Mouse (Mus musculus) urinary bladder, adult 2 months (tissue): Measurements from ENCODE around the gene Macrod1. TPM values are rescaled to one million over a fixed set of nuclear protein-coding genes. Genes with fewer than 3 reads are reported as not detected.

Experiments
- DNase-seq: peaks from one replicate; pipeline ENCODE4 v3.0.0; 2022; ENCODE audit warnings: low spot score
- polyA plus RNA-seq: library from polyadenylated mRNA; depleted of rRNA; stranded (reverse); fragments of >200 nt; gene quantifications from 2 replicates; pipeline ENCODE4 v1.2.3, GENCODE M21; 2012

The Macrod1 gene
- polyA plus RNA-seq, 1 experiment: 23.7 TPM

DNA sequence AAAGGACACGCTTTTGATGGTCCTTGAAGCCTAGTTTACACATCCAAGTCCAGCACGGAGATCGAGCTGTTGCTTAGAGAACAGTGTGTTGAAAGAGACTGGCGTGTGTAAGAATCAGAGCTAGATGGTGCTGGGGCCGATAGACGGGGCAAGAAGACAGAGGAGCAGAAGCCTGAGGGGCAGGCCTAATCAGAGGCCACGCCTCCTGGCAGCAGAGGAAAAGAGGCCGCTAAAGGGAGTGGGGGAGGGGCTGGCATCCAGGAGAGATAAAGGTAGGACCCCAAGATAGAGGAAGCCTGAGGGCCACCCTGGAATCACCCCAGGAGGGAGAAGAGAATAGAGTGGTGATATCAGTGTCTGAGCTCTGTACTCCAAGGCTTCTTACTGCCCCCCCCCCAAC is 114.8 kb downstream of the Macrod1 start:
- no peak for DNase-seq

- DNase-seq: no peak
Observed at GRCm38 (mm10) chr19:7172051-7172866, 115.6 kb downstream of the Macrod1 start.

DNA sequence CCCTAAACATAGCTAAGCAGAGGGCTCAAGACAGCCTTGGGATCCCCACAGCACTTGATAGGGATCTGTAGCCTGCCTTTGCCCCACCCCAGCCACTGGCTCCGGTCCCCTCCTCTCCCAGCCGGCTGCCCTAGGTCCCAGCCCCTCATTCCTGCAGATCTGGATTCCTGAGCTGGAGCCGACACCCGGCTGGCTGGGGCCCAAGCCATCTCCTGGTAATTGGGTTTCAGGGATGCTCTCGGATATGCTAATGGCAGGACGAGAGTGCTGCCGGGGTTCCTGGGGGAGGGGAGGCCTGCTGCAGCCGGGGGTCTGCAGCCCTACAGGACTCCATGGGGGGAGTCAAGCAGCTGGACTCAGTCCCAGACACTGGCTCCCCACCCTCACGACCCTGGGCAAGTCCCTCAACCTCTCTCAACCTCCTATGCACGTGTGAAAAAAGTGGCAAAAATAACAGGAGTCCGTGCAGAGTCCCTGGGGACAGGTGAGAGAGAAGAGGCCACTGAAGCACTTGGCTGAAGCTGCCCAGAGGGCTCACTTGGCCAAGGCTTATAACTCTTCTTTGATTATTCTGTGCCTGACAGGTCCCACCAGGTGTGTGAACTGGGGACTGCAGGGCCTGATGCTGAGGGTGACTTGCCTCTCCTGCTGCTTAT is 119.6 kb downstream of the Macrod1 start:
- no peak for DNase-seq

DNA sequence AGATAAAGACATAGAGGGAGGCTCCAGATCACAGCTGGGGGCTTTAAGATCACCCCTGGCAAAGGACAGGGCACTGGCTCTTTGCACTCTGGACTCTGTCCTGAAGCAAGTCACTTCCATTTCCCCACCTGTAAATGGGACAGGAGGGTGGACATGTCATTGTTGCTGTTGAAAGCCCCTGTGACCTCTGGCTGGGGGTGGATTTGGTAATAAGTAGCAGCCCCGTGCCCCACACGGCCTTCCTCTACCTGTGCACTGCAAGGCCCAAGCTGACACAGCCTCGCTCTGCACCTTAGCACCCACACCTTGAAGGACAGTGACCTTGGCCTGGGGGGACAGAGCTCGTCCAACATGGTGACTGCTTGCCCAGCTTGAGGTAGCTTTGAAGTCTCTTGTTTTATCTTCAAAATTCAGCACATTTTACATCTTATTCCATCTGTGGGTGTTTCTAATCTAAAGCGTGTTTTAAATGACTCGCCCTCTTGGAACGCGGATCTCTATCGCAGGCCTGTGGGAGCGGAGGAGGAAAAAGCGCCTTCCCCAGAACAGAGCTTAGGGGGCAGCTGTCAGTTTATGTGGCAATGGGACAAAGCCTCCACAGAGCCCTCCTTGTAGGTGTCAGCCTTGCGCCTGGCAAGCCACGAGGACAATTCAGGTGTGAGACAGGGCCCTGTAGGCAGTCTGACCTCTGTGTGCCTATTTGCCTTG is 121.3 kb downstream of the Macrod1 start:
- no peak for DNase-seq

GRCm38 (mm10) chr19:7178841-7179452 is 122.3 kb downstream of the Macrod1 start:
- DNase-seq: no peak

DNA sequence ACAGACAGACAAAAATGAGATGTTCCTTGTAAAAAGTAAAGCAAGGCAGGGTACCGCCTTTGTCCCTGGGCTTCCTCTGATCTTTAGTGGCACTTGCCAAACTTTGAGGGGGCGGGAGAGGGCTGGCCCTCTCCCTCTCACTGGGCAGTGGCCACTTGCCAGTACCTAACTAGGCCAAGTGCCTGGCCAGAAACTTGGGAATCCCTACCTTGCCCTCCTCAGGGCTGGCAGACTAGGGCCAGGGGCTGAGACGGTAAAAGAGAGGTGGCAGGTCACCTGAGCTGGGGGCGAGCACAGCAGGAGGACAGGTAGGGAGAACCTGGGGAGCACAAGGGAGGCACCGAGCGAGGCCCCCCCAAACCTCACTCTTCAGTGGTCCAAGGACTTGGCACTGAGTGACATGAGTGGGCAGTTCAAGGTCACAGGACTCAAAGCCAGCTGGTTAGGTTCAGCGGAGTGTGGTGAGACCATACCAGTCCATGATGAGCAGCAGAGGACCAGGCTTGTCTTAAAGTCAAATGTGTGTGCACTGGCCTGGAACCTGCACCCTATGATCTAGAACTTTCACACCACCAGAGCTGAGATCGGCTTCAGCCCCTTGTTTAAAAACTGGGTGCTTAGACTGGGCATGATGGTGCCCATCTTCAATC is 124.3 kb downstream of the Macrod1 start:
- DNase-seq: no peak

GRCm38 (mm10) chr19:7181496-7181895 is 124.9 kb downstream of the Macrod1 start:
- DNase-seq: no peak

DNA sequence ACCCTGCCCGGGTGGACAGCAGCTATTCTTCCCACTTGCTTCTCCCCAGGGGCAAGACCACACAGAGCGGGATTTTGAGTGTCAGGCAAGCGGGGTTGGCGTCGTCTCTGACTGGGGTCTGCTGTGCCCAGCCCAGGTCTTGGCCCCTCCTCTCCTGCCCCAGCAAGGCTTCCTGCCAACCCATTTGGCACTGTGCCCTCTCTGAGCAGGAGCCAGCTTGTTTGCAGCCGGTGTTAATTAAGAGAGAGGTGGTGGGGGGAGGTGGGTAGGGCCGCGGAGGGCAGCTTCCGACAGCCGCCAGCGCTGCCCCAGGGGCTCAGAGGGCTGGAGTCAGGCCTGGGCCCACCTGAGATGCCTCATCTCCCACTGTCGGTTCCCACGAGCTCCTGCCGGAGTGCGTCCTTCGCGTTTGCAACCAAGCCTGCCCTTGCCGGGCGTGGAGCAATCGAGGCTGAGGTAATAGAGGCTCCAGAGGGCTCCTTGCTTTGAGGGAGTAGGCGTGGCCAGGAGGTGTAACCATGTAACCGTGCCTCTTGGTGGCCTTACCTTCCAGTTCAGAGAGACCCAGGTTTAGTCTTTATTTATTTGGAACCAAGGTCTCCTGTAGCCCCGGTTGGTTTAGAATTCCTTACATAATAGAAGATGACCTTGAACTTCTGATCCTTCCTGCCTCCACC is 125.8 kb downstream of the Macrod1 start:
- DNase-seq: peak; percentile 61

DNA sequence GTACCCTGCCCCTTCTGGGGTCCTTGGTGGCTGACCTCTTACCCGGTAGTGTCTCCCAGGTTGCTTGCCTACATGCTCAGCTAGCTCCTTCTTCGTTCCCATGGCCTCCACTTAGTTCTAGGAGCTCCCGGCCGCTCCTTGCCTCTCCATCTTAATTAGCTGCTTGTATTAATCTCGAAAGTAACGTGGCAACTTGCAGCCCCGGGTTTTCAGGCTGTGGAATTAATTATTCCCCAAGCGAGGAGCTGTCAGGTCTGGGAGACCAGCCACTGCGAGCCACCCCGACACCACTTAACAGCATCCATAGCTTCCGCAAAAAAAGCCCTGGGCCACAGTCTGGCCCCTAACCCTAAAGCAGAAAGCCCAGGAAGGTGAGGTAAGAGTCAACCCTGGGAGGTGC is 126.8 kb downstream of the Macrod1 start:
- DNase-seq: no peak

DNA sequence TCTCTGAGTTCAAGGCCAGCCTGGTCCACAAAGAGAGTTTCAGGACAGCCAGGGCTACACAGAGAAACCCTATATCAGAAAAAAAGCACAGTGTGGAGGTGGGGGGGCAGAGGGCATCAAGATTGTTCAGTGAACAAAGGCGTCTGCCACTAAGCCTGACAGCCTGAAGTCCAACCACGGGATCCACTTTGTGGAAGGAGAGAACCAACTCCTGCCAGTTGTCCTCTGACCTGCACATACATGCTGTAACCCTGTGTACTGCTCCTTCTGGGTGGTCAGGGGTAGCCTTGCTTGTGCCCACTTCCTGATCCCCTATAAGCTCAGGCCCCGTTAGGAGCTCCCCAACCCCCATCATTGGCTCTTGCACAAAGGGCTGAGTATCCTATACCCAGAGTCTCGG is 128.4 kb downstream of the Macrod1 start:
- DNase-seq: no peak

- DNase-seq: no peak
Observed at GRCm38 (mm10) chr19:7185715-7186291, 129.2 kb downstream of the Macrod1 start.

GRCm38 (mm10) chr19:7187157-7187556 is 130.5 kb downstream of the Macrod1 start:
- DNase-seq: no peak

DNA sequence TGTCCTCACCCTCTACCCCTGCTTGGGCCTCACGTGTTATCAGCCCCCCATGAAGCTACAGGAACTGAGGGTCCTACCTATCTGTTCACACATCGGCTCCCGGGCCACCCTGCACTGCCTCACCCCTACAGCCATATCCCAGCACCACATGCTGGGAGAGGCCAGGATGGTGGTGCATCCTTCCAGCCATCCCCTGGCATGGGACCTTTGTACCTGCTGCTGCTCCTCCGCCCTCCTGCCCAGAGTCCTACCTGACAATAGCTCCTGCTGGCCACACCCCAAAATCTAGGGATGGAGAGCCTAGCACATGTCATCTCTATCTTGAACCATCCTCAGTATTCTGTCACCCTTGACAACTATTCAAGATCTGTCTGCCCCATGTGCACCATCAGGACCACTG is 132.4 kb downstream of the Macrod1 start:
- DNase-seq: no peak

GRCm38 (mm10) chr19:7190986-7191385 is 134.4 kb downstream of the Macrod1 start:
- DNase-seq: no peak

DNA sequence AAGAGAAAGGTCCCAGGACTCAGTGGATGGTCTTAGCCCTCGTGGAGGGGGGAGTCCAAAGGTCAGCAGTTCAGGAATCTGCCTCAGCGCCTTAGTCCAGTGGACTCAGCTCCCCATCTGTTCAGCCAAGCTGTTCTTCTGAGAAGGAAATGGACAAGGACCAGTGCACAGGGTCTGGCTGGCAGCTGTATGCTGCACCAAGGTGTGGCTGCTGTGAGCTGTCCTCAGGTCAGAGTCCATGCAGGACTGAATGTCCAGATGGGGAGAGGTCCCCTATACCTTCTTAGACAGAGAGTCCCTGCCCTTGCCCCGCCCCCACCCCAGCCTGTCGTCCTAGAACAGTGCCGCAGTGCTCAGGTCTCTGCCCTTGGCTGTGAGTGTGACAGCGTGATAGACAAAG is 135.0 kb downstream of the Macrod1 start:
- no peak for DNase-seq

DNA sequence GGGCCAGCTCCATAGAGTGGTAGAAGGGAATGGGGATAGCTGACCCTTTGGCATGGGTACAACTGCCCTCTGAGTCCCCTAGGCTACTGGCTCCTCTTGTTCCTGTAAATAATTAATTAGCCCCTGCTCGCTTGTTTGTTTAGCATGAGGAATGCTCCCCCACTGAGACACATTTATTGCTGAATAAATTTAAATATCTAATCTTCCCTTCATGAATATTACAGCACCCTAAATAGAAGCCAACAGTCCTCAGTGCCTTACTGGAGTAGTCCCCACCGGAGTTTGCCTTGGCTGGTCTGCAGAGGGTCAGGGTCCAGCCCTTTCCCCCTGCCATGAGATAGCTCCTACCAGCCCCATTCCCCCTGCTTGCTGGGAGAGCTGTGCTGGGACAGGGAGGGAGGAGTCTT is 136.0 kb downstream of the Macrod1 start:
- DNase-seq: no peak

- peak; percentile 63 for DNase-seq
Observed at GRCm38 (mm10) chr19:7195900-7196728, 139.5 kb downstream of the Macrod1 start.

- DNase-seq: no peak
Observed at GRCm38 (mm10) chr19:7196741-7197270, 140.2 kb downstream of the Macrod1 start.

DNA sequence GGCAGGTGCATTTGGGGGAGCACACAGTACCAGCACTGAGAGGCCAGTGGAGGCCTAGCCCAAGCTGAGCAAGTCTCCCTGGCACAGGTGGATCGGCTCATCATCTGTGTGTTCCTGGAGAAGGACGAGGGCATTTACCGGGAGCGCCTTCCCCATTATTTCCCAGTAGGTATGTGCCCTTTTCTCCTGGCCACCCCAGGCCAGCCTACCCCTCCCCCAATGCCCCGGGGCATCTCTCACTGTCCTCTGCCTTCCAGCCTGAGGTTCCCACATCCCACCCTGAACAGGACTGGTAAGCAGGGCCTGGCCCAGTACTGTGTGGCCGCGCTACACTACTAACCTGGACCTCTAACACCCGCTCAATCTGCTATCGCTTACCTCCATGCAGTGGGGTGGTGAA is 140.8 kb downstream of the Macrod1 start:
- no peak for DNase-seq

DNA sequence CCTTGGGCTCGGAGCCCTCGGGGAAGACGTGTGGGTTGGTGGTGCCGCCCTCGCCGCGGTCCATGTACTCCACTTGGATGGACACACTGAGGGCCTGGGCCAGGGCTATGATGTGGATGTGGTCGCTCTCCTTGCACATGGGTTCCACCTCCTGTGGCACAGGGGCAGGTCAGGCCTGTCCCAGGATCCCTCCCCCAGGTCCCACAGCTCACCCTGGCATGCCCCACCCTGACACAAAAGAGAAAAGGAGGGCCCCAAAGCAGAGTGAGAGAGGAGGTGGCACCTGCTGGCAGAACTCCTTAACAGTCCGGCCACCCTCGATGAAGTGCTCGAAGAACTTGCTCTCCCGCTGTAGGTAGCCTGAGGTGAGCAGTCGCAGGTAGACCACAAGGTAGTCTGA is 142.5 kb downstream of the Macrod1 start:
- no peak for DNase-seq
